Mouse (Mus musculus) thymus, adult 2 months (tissue): ENCODE measurements around the gene Atg16l1.

Experiments
- CTCF ChIP-seq: fragments of 200-500 bp; IDR thresholded peaks from 2 replicates; pipeline ENCODE4 v1.5.1; 2012; ENCODE audit warnings: mild to moderate bottlenecking, control low read depth, low read length, moderate library complexity, borderline replicate concordance; ENCODE audit not compliant: control insufficient read depth, poor library complexity, insufficient read depth; ENCODE audit errors: extremely low read depth
- POLR2A ChIP-seq: fragments of 200-500 bp; IDR thresholded peaks from 2 replicates; pipeline ENCODE4 v1.6.1; 2012; ENCODE audit warnings: mild to moderate bottlenecking, low read length, control low read depth, moderate library complexity; ENCODE audit not compliant: control insufficient read depth, poor library complexity, insufficient read depth; ENCODE audit errors: extremely low read depth

DNA sequence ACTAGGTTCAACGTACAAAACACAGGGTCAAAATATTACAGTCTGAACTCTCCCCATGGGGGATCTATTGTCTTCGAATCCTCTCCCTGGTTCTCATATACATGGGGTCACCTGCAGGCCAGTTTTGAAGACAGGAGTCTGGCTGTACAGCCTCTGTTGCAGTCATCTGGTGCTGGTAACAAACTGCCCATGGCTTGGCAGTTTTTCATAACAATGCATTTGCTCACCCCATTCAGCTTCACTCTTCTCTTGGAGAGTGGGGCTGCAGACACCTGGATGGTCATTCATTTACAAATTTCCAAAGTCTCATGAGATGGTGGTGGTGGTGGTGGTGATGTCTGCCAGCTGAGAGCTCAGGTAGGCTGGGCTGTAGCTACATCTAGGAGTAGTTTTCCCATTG is 26.6 kb upstream of the Atg16l1 start:
- TF ChIP-seq CTCF, result no peak
- TF ChIP-seq POLR2A, result no peak
